Mouse (Mus musculus) neutrophil, adult 5-6 weeks (primary cell): ENCODE data around the gene Prkch. TPM values are rescaled to one million over a fixed set of nuclear protein-coding genes. Genes with fewer than 3 reads are reported as not detected.

ENCODE experiments used
- total RNA-seq: library from RNA; stranded (forward); fragments of 200-1000 nt; gene quantifications from 2 replicates; pipeline ENCODE4 v1.2.3, GENCODE M21; 2017

The Prkch gene
- total RNA-seq, 1 experiment from 2014 or later: 24.1 TPM

Other genes starting within 250 kb of the Prkch start
- gene Tmem30b, start 38.4 kb upstream of the Prkch start, total RNA-seq: not detected in 2 replicates